Mouse (Mus musculus): ENCODE data around the gene Cst9.

DNA sequence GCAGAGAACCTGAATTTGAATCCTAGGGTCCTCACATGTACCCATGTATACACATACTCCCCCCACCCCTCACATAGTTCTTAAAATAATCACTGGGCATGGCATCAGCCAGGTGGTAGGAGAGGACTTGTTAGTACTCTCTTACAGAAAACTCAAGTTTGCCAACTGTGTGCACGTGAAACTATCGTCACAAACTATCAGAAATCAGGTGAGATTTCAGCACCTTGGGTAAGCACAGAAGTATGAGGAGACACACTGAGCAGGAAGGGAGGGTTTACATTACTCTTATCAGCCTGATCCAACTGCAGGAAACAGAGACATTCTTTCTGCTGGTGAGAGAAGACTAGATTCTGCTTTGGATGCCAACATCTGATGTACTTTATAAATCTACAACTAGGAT, 4.3 kb downstream of the Cst9 start:
- no peak for TF ChIP-seq POLR2A (IDR thresholded peaks at IDR 0.05; ENCODE audit: extremely low read depth, insufficient read depth, low read length)
- TF ChIP-seq CTCF (IDR thresholded peaks at IDR 0.05; ENCODE audit: low read depth, low read length) = no peak

All from liver, adult 2 months (tissue).